Mouse (Mus musculus): ENCODE measurements around the gene Pde8b. TPM values are rescaled to one million over a fixed set of nuclear protein-coding genes. Genes with fewer than 3 reads are reported as not detected.
A peak's percentile ranks its signal among the peaks of the same experiment; 100 is the strongest.

Gene Pde8b
- polyA plus RNA-seq, 1 experiment from 2014 or later = 0.55 TPM

DNA sequence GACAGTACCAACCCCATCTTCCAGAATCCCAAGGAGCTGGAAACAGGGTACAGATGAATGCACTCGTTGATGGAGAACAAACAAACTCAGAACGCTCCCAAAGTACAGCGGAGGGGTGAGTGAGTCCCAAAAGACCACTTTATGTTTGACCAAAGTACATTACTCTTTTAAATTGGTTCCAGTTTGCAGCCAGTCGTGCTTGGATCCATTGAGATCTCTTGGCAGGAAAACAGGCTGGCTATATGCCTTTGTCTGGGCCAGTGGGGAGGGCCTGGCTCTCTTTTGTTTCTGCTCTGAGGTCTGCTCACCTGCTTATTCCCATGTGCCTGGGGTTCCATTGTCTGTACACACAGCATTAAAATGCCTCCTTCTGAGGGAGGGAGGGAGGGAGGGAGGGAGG lies 118.3 kb downstream of the Pde8b start:
- no peak overlapping the region for H3K4me2 ChIP-seq
- no peaks in the 10 kb centered on the region for H3K4me1 ChIP-seq (replicated peaks)
- H3K27me3 ChIP-seq = no peaks in the 10 kb centered on the region
- H3K9ac ChIP-seq = no peak overlapping the region
- no peak overlapping the region for H3K4me3 ChIP-seq (replicated peaks)
- no peak for ATAC-seq (ENCODE audit: insufficient read depth)
- H3K36me3 ChIP-seq (replicated peaks) = no peaks in the 10 kb centered on the region
- 48% methylated on average over 4 of the region's 4 CpGs for WGBS (ENCODE audit: insufficient replicate concordance)
- no peak overlapping the region for H3K27ac ChIP-seq (replicated peaks)
- H3K9me3 ChIP-seq (replicated peaks) = no peaks in the 10 kb centered on the region

DNA sequence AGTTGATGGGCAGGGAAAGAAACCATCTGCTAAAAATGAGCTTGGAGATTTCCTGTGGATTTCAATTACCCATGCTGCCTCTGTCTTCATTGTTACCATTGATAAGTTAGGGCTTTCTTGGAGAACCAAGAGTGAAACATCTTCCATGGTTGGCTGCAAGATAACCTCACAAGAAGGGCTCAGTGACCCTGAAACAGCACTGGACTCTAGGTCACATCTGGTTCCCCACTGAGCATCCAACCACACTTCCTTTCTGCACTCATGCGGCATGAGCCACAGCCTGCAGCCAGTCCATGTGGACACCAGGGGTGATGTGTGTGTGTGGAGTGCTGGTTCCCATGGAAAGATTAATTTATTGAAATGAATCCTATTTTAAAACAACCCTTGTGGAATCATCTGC lies 119.1 kb downstream of the Pde8b start:
- Histone ChIP-seq H3K36me3 (replicated peaks) (no peaks in the 10 kb centered on the region), H3K9me3 (replicated peaks) (no peaks in the 10 kb centered on the region), H3K4me1 (replicated peaks) (no peaks in the 10 kb centered on the region), H3K27ac (replicated peaks) (no peak overlapping the region), H3K9ac (no peak overlapping the region), H3K4me2 (no peak overlapping the region), H3K27me3 (no peaks in the 10 kb centered on the region), H3K4me3 (replicated peaks) (no peak overlapping the region)
- WGBS (ENCODE audit: insufficient replicate concordance) = 54% methylated on average over 1 of the region's 1 CpGs
- ATAC-seq (ENCODE audit: insufficient read depth) = no peak

- H3K4me1 ChIP-seq (replicated peaks) = no peaks in the 10 kb centered on the region
- H3K4me2 ChIP-seq = no peak overlapping the region
- H3K9ac ChIP-seq = no peak overlapping the region
- no peaks in the 10 kb centered on the region for H3K27me3 ChIP-seq
- no peaks in the 10 kb centered on the region for H3K36me3 ChIP-seq (replicated peaks)
- 67% methylated on average over 10 of the region's 10 CpGs for WGBS (ENCODE audit: insufficient replicate concordance)
- no peak overlapping the region for H3K27ac ChIP-seq (replicated peaks)
- ATAC-seq (ENCODE audit: insufficient read depth) = no peak
- H3K4me3 ChIP-seq (replicated peaks) = no peak overlapping the region
- H3K9me3 ChIP-seq (replicated peaks) = no peaks in the 10 kb centered on the region
These were observed 122.8 kb downstream of the Pde8b start for GRCm38 (mm10) chr13:95127288-95127687.

- Histone ChIP-seq H3K4me3 (replicated peaks) (no peak overlapping the region), H3K9ac (no peak overlapping the region), H3K4me2 (no peak overlapping the region), H3K27me3 (no peaks in the 10 kb centered on the region), H3K9me3 (replicated peaks) (no peaks in the 10 kb centered on the region), H3K36me3 (replicated peaks) (no peaks in the 10 kb centered on the region), H3K27ac (replicated peaks) (no peak overlapping the region), H3K4me1 (replicated peaks) (no peaks in the 10 kb centered on the region)
- ATAC-seq (ENCODE audit: insufficient read depth) = no peak
- WGBS (ENCODE audit: insufficient replicate concordance) = 69% methylated on average over 10 of the region's 10 CpGs
These were observed 123.3 kb downstream of the Pde8b start for GRCm38 (mm10) chr13:95126801-95127200.

GRCm38 (mm10) chr13:95125546-95126215 lies 124.5 kb downstream of the Pde8b start:
- Histone ChIP-seq H3K4me1 (replicated peaks) (no peaks in the 10 kb centered on the region), H3K9me3 (replicated peaks) (no peaks in the 10 kb centered on the region), H3K27ac (replicated peaks) (no peak overlapping the region), H3K36me3 (replicated peaks) (no peaks in the 10 kb centered on the region), H3K4me3 (replicated peaks) (no peak overlapping the region), H3K9ac (no peak overlapping the region), H3K27me3 (no peaks in the 10 kb centered on the region), H3K4me2 (no peak overlapping the region)
- 62% methylated on average over 4 of the region's 4 CpGs for WGBS (ENCODE audit: insufficient replicate concordance)
- no peak for ATAC-seq (ENCODE audit: insufficient read depth)

DNA sequence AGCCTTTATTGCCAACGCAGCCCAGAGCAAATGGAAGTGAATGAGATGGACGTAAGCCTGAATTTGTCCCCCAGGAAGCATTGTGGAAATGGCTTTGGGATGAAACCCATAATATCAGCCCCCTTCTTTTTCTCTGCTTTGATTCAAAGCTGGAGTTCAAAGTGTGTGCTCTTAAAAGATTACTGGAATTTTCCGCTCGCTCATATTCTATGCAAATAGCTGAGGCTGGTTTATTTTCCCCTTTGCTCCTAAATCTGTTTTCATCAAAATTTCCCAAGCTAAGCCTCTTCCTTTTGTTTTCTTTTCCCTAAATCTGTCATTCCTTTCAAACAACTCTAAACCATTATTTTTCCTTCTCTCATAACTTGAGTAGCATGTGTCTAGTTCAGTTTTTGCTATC lies 129.6 kb downstream of the Pde8b start:
- Histone ChIP-seq H3K36me3 (replicated peaks) (no peaks in the 10 kb centered on the region), H3K27me3 (no peaks in the 10 kb centered on the region), H3K4me1 (replicated peaks) (no peaks in the 10 kb centered on the region), H3K4me2 (no peak overlapping the region), H3K9ac (no peak overlapping the region), H3K9me3 (replicated peaks) (no peaks in the 10 kb centered on the region), H3K4me3 (replicated peaks) (no peak overlapping the region), H3K27ac (replicated peaks) (no peak overlapping the region)
- WGBS (ENCODE audit: insufficient replicate concordance) = 75% methylated on average over 4 of the region's 4 CpGs
- no peak for ATAC-seq (ENCODE audit: insufficient read depth)

GRCm38 (mm10) chr13:95113763-95114162 lies 136.4 kb downstream of the Pde8b start:
- no peaks in the 10 kb centered on the region for H3K27me3 ChIP-seq
- peak; percentile 70 for ATAC-seq (ENCODE audit: insufficient read depth)
- H3K4me3 ChIP-seq (replicated peaks) = no peak overlapping the region
- H3K36me3 ChIP-seq (replicated peaks) = no peaks in the 10 kb centered on the region
- H3K4me2 ChIP-seq = no peak overlapping the region
- H3K27ac ChIP-seq (replicated peaks) = no peak overlapping the region
- H3K9ac ChIP-seq = no peak overlapping the region
- no peaks in the 10 kb centered on the region for H3K9me3 ChIP-seq (replicated peaks)
- WGBS (ENCODE audit: insufficient replicate concordance) = 20% methylated on average over 5 of the region's 5 CpGs
- peaks cover 4% of the 10 kb centered on the region; the same call in 1 of the 2 replicates for H3K4me1 ChIP-seq (replicated peaks)

DNA sequence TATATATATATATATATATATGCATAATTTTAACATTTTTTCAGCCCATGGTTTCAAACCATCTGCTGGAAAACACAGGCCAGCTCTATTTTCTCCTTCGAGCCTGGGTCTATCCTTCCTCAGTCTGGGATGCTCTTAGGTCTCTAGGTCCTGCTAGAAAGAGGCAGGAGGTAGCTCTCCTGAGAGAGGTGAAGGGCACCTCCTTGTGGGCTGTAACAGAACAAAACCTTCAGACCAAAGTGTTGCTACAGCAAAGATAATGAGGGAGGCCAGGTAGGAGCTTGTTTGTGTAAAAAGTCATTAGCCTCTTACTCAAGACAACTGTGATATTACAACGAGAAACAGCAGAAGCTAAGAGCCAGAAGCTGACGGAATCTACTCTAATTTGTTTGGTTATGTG lies 140.6 kb downstream of the Pde8b start:
- 46% methylated on average over 3 of the region's 3 CpGs for WGBS (ENCODE audit: insufficient replicate concordance)
- Histone ChIP-seq H3K27ac (replicated peaks) (no peak overlapping the region), H3K4me3 (replicated peaks) (no peak overlapping the region), H3K9ac (no peak overlapping the region), H3K36me3 (replicated peaks) (no peaks in the 10 kb centered on the region), H3K4me2 (no peak overlapping the region), H3K9me3 (replicated peaks) (no peaks in the 10 kb centered on the region), H3K4me1 (replicated peaks) (peaks cover 4% of the 10 kb centered on the region; the same call in 1 of the 2 replicates), H3K27me3 (no peaks in the 10 kb centered on the region)
- ATAC-seq (ENCODE audit: insufficient read depth) = no peak

DNA sequence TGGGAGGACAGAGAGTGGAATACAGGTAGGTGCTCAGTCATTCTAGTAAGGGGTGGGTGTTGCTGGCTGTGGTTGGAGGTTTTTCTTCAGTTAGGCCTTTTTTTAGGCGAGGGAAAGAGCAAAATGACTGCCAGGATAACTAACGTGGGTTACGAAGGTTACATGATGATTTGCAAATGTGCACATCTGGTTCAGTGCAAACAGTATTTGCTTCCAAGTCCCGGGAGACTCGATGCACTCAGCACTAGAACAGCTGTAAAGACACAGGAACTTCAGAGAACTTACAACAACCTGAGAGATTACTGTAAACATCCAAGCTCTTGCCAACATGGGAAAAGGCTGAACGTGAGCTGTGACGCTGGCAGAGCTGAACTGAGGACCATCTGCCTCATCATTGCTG lies 142.1 kb downstream of the Pde8b start:
- no peaks in the 10 kb centered on the region for H3K36me3 ChIP-seq (replicated peaks)
- H3K27ac ChIP-seq (replicated peaks) = no peak overlapping the region
- 70% methylated on average over 7 of the region's 7 CpGs for WGBS (ENCODE audit: insufficient replicate concordance)
- H3K4me3 ChIP-seq (replicated peaks) = no peak overlapping the region
- H3K9ac ChIP-seq = no peak overlapping the region
- no peak for ATAC-seq (ENCODE audit: insufficient read depth)
- H3K4me1 ChIP-seq (replicated peaks) = no peaks in the 10 kb centered on the region
- no peaks in the 10 kb centered on the region for H3K9me3 ChIP-seq (replicated peaks)
- no peaks in the 10 kb centered on the region for H3K27me3 ChIP-seq
- H3K4me2 ChIP-seq = no peak overlapping the region

- Histone ChIP-seq H3K4me2 (no peak overlapping the region), H3K27ac (replicated peaks) (no peak overlapping the region), H3K4me3 (replicated peaks) (no peak overlapping the region), H3K9me3 (replicated peaks) (no peaks in the 10 kb centered on the region), H3K36me3 (replicated peaks) (no peaks in the 10 kb centered on the region), H3K9ac (no peak overlapping the region), H3K4me1 (replicated peaks) (no peaks in the 10 kb centered on the region), H3K27me3 (no peaks in the 10 kb centered on the region)
- 59% methylated on average over 4 of the region's 4 CpGs for WGBS (ENCODE audit: insufficient replicate concordance)
- ATAC-seq (ENCODE audit: insufficient read depth) = no peak
These were observed 145.3 kb downstream of the Pde8b start for GRCm38 (mm10) chr13:95104865-95105264.

DNA sequence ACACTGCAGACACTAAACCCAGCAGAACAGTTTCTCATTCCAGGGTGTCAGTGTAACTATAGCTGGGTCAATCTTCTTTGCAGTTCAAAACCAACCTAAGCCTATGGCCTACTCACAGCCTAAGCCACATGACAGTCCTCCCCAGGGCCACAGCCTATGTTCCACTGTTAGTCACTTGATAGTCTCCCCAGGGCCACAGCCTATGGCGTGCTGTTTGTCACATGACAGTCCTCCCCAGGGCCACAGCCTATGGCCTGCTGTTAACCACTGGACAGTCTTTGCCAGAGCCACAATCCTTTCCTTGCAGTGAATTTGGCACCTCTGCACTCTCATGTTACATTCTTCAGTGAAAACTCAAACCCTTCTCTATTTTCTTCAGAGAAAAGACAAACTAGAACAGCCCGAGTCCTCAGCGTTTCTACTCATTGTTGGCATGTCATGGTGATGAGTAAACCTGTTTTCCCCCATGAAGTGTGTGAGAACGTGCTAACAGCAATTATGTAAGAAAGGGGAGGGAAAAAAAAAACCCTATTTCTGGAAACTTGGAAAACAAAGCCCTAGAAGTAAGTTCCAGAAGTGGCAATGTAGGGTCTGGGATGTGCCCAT lies 147.0 kb downstream of the Pde8b start:
- no peak overlapping the region for H3K27ac ChIP-seq (replicated peaks)
- WGBS (ENCODE audit: insufficient replicate concordance) = 50% methylated on average over 4 of the region's 4 CpGs
- H3K4me2 ChIP-seq = no peak overlapping the region
- no peaks in the 10 kb centered on the region for H3K27me3 ChIP-seq
- no peaks in the 10 kb centered on the region for H3K4me1 ChIP-seq (replicated peaks)
- no peak for ATAC-seq (ENCODE audit: insufficient read depth)
- H3K9ac ChIP-seq = no peak overlapping the region
- H3K36me3 ChIP-seq (replicated peaks) = no peaks in the 10 kb centered on the region
- no peaks in the 10 kb centered on the region for H3K9me3 ChIP-seq (replicated peaks)
- H3K4me3 ChIP-seq (replicated peaks) = no peak overlapping the region

GRCm38 (mm10) chr13:95101315-95101714 lies 148.8 kb downstream of the Pde8b start:
- Histone ChIP-seq H3K4me3 (replicated peaks) (no peak overlapping the region), H3K27me3 (no peaks in the 10 kb centered on the region), H3K27ac (replicated peaks) (no peak overlapping the region), H3K4me2 (no peak overlapping the region), H3K9ac (no peak overlapping the region), H3K9me3 (replicated peaks) (no peaks in the 10 kb centered on the region), H3K36me3 (replicated peaks) (no peaks in the 10 kb centered on the region), H3K4me1 (replicated peaks) (no peaks in the 10 kb centered on the region)
- WGBS (ENCODE audit: insufficient replicate concordance) = 63% methylated on average over 8 of the region's 8 CpGs
- no peak for ATAC-seq (ENCODE audit: insufficient read depth)
